Mouse (Mus musculus): ENCODE results near the gene Dll4. TPM values are rescaled to one million over a fixed set of nuclear protein-coding genes. Genes with fewer than 3 reads are reported as not detected.

The Dll4 gene
- polyA plus RNA-seq, 1 experiment from 2014 or later = 6.7 TPM

DNA sequence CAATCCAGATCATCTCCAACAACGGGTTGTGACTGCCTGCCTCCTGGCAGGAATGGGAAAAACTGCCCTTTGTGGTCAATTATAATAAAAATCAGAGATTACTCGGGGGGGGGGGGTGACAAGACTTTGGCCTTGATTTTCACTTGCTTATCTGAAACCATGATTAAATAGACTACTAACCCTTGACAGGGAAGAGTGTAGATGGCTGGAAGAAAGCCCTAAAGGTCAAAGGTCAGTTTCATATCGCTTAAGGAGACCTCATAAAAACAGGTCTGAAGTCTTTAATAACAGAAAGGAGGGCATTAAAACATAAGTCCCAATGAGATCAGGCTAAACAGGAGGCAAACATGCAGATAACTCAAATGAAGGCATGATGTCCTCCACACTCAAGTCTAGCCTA, 41.8 kb downstream of the Dll4 start:
- Histone ChIP-seq H3K9ac (no peak overlapping the region), H3K27me3 (no peaks in the 10 kb centered on the region), H3K4me3 (no peak overlapping the region), H3K9me3 (no peaks in the 10 kb centered on the region), H3K36me3 (peaks cover 33% of the 10 kb centered on the region), H3K4me2 (no peak overlapping the region), H3K27ac (no peak overlapping the region), H3K4me1 (no peaks in the 10 kb centered on the region)
- 65% methylated on average over 3 of the region's 3 CpGs for WGBS
- ATAC-seq (ENCODE audit: insufficient number of reproducible peaks, low FRiP score, low TSS enrichment, low read depth) = no peak

DNA sequence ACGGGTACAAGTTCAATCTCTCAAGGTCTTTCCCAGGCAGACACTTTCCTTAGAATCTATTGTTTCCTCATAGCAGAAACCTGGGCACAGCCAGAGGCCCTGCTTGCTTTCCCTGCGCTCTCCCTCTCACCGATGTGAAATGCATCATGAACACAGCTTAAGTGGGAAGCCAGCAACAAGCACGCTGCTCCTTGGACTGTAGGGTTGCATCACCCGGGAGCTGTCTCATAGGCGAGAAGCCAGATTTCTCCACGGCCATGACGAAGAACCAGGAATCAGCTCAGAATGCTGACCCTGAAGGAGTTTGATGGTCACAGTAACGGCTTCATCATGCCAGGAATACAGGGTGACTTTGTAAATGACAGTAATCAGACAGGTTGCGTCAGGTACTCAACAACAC, 44.5 kb downstream of the Dll4 start:
- no peaks in the 10 kb centered on the region for H3K9me3 ChIP-seq
- H3K27ac ChIP-seq = no peak overlapping the region
- H3K9ac ChIP-seq = no peak overlapping the region
- ATAC-seq (ENCODE audit: insufficient number of reproducible peaks, low FRiP score, low TSS enrichment, low read depth) = no peak
- 92% methylated on average over 10 of the region's 10 CpGs for WGBS
- peaks cover 59% of the 10 kb centered on the region for H3K36me3 ChIP-seq
- H3K4me1 ChIP-seq = no peaks in the 10 kb centered on the region
- H3K4me2 ChIP-seq = no peak overlapping the region
- H3K27me3 ChIP-seq = no peaks in the 10 kb centered on the region
- no peak overlapping the region for H3K4me3 ChIP-seq

- 83% methylated on average over 9 of the region's 9 CpGs for WGBS
- H3K9me3 ChIP-seq = no peaks in the 10 kb centered on the region
Measured at GRCm38 (mm10) chr2:119377286-119377685, 51.7 kb downstream of the Dll4 start.

GRCm38 (mm10) chr2:119377826-119378225, 52.2 kb downstream of the Dll4 start:
- no peak overlapping the region for H3K4me2 ChIP-seq
- no peaks in the 10 kb centered on the region for H3K9me3 ChIP-seq
- H3K27ac ChIP-seq = no peak overlapping the region
- H3K9ac ChIP-seq = no peak overlapping the region
- no peaks in the 10 kb centered on the region for H3K4me1 ChIP-seq
- no peak for ATAC-seq (ENCODE audit: insufficient number of reproducible peaks, low FRiP score, low TSS enrichment, low read depth)
- WGBS = 91% methylated on average over 3 of the region's 3 CpGs
- H3K4me3 ChIP-seq = no peak overlapping the region
- H3K36me3 ChIP-seq = peaks cover 91% of the 10 kb centered on the region
- H3K27me3 ChIP-seq = no peaks in the 10 kb centered on the region

More at GRCm38 (mm10) chr2:119377286-119377685, 51.7 kb downstream of the Dll4 start:
- Histone ChIP-seq H3K36me3 (peaks cover 93% of the 10 kb centered on the region), H3K4me1 (no peaks in the 10 kb centered on the region), H3K4me2 (no peak overlapping the region), H3K27ac (no peak overlapping the region), H3K9ac (no peak overlapping the region), H3K27me3 (no peaks in the 10 kb centered on the region), H3K4me3 (no peak overlapping the region)
- no peak for ATAC-seq (ENCODE audit: insufficient number of reproducible peaks, low FRiP score, low TSS enrichment, low read depth)

- H3K9ac ChIP-seq = no peak overlapping the region
- H3K27ac ChIP-seq = no peak overlapping the region
- no peak overlapping the region for H3K4me3 ChIP-seq
- H3K9me3 ChIP-seq = no peaks in the 10 kb centered on the region
- 84% methylated on average over 3 of the region's 3 CpGs for WGBS
- no peaks in the 10 kb centered on the region for H3K27me3 ChIP-seq
- H3K4me2 ChIP-seq = no peak overlapping the region
- H3K4me1 ChIP-seq = no peaks in the 10 kb centered on the region
- peaks cover 85% of the 10 kb centered on the region for H3K36me3 ChIP-seq
- ATAC-seq (ENCODE audit: insufficient number of reproducible peaks, low FRiP score, low TSS enrichment, low read depth) = no peak
Measured at GRCm38 (mm10) chr2:119379455-119379854, 53.9 kb downstream of the Dll4 start.

Other genes with a start within 250 kb of the Dll4 start
- 34.1 and 34.9 TPM in 2 replicates for gene Rad51, start 213.0 kb upstream of the Dll4 start, polyA plus RNA-seq (2015; fragmentation: Nextera tagmentation; extraction: Ambion mirVana)
- gene Rmdn3, start 168.8 kb upstream of the Dll4 start, polyA plus RNA-seq (2015; fragmentation: Nextera tagmentation; extraction: Ambion mirVana) = 43.8 and 45.0 TPM in 2 replicates
- gene Gchfr, start 158.0 kb upstream of the Dll4 start, polyA plus RNA-seq (2015; fragmentation: Nextera tagmentation; extraction: Ambion mirVana) = 15.5 and 17.8 TPM in 2 replicates
- 4.7 and 5.3 TPM in 2 replicates for gene Gm14137, start 151.3 kb upstream of the Dll4 start, polyA plus RNA-seq (2015; fragmentation: Nextera tagmentation; extraction: Ambion mirVana)
- 52.7 and 57.9 TPM in 2 replicates for gene Zfyve19, start 117.2 kb upstream of the Dll4 start, polyA plus RNA-seq (2015; fragmentation: Nextera tagmentation; extraction: Ambion mirVana)
- gene Dnajc17, start 117.0 kb upstream of the Dll4 start, polyA plus RNA-seq (2015; fragmentation: Nextera tagmentation; extraction: Ambion mirVana) = 18.5 and 23.1 TPM in 2 replicates
- 0.24 TPM in 1 of 2 replicates, not detected in the other for gene Ppp1r14d, start 95.9 kb upstream of the Dll4 start, polyA plus RNA-seq (2015; fragmentation: Nextera tagmentation; extraction: Ambion mirVana)
- 27.6 and 30.9 TPM in 2 replicates for gene Spint1, start 88.4 kb upstream of the Dll4 start, polyA plus RNA-seq (2015; fragmentation: Nextera tagmentation; extraction: Ambion mirVana)
- 36.8 and 38.6 TPM in 2 replicates for gene Rhov, start 54.5 kb upstream of the Dll4 start, polyA plus RNA-seq (2015; fragmentation: Nextera tagmentation; extraction: Ambion mirVana)
- gene Vps18, start 37.0 kb upstream of the Dll4 start, polyA plus RNA-seq (2015; fragmentation: Nextera tagmentation; extraction: Ambion mirVana) = 17.6 and 19.5 TPM in 2 replicates
- gene Chac1, start 25.4 kb downstream of the Dll4 start, polyA plus RNA-seq (2015; fragmentation: Nextera tagmentation; extraction: Ambion mirVana) = 1.1 TPM in 2 replicates
- 3.5 and 4.0 TPM in 2 replicates for gene Ino80, start 151.9 kb downstream of the Dll4 start, polyA plus RNA-seq (2015; fragmentation: Nextera tagmentation; extraction: Ambion mirVana)
- gene Exd1, start 221.8 kb downstream of the Dll4 start, polyA plus RNA-seq (2015; fragmentation: Nextera tagmentation; extraction: Ambion mirVana) = 0.14 and 0.51 TPM in 2 replicates
- 61.9 and 64.3 TPM in 2 replicates for gene Chp1, start 221.9 kb downstream of the Dll4 start, polyA plus RNA-seq (2015; fragmentation: Nextera tagmentation; extraction: Ambion mirVana)